Mouse (Mus musculus) heart, postnatal 0 days (tissue): ENCODE results near the gene Cdc14a. TPM values are rescaled to one million over a fixed set of nuclear protein-coding genes. Genes with fewer than 3 reads are reported as not detected.

Experiments
- ATAC-seq: fragments of 200-750 bp; cut with Nextera tagmentation; 2 replicates; pipeline ENCODE4 v1.8.0; 2017; ENCODE audit warnings: low read depth, moderate number of reproducible peaks, moderate library complexity; ENCODE audit not compliant: insufficient read depth
- DNase-seq: peaks from one replicate; pipeline ENCODE4 v3.0.0-alpha.2; 2016; ENCODE audit warnings: low spot score
- H3K27ac ChIP-seq: fragments of 300-500 bp; sonication (generic); 2 replicates; pipeline ENCODE4 v1.5.1; 2014; ENCODE audit warnings: low read depth, mild to moderate bottlenecking
- H3K27me3 ChIP-seq: fragments of 300-500 bp; sonication (generic); 2 replicates; pipeline ENCODE4 v1.6.1; 2014; ENCODE audit warnings: low read length, mixed read lengths; ENCODE audit not compliant: control insufficient read depth, insufficient read depth
- H3K36me3 ChIP-seq: fragments of 300-500 bp; sonication (generic); replicated peaks from 2 replicates; pipeline ENCODE4 v1.6.1; 2014; ENCODE audit warnings: low read length, mixed read lengths; ENCODE audit not compliant: control insufficient read depth, insufficient read depth
- H3K4me1 ChIP-seq: fragments of 300-500 bp; sonication (generic); 2 replicates; pipeline ENCODE4 v1.6.1; 2014; ENCODE audit warnings: antibody characterized with exemption; ENCODE audit not compliant: control insufficient read depth, insufficient read depth
- H3K4me2 ChIP-seq: fragments of 300-500 bp; sonication (generic); 2 replicates; pipeline ENCODE4 v1.6.1; 2014; ENCODE audit warnings: low read depth, mild to moderate bottlenecking, low read length, moderate library complexity
- H3K4me3 ChIP-seq: fragments of 300-500 bp; sonication (generic); 2 replicates; pipeline ENCODE4 v1.5.1; 2014; ENCODE audit warnings: low read depth, low read length
- H3K9ac ChIP-seq: fragments of 300-500 bp; sonication (generic); replicated peaks from 2 replicates; pipeline ENCODE4 v1.6.1; 2014; ENCODE audit warnings: low read depth, low read length, mixed read lengths
- H3K9me3 ChIP-seq: fragments of 300-500 bp; sonication (generic); replicated peaks from 2 replicates; pipeline ENCODE4 v1.6.1; 2016; ENCODE audit warnings: low read length; ENCODE audit not compliant: control insufficient read depth
- CTCF ChIP-seq: IDR thresholded peaks from 2 replicates; pipeline ENCODE4 v1.5.1; 2016; ENCODE audit warnings: antibody characterized with exemption, control low read depth, low read depth
- EP300 ChIP-seq: IDR thresholded peaks from 2 replicates; pipeline ENCODE4 v1.6.1; 2016; ENCODE audit warnings: antibody characterized with exemption, low read depth
- WGBS: fragments of 180-500 bp; shearing (Covaris S2); extraction: QIAGEN DNeasy Blood & Tissue Kit; methylation state at CpG from one replicate; pipeline ENCODE4 v1.1.7; 2014; 5-methylcytosine and 5-hydroxymethylcytosine counted together
- polyA plus RNA-seq: library from polyadenylated mRNA; unstranded; fragments of >200 nt; fragmentation: Nextera tagmentation; extraction: Ambion mirVana; gene quantifications from 2 replicates; pipeline ENCODE4 v1.2.1, GENCODE M21; 2015
- total RNA-seq: library from RNA; depleted of rRNA; stranded (reverse); fragments of >200 nt; gene quantifications from 2 replicates; pipeline ENCODE4 v1.2.3, GENCODE M21; 2014; ENCODE audit warnings: low replicate concordance

Gene Cdc14a
- total and polyA plus RNA-seq, 2 experiments from 2014 or later, result 2.5 to 6.1 TPM

DNA sequence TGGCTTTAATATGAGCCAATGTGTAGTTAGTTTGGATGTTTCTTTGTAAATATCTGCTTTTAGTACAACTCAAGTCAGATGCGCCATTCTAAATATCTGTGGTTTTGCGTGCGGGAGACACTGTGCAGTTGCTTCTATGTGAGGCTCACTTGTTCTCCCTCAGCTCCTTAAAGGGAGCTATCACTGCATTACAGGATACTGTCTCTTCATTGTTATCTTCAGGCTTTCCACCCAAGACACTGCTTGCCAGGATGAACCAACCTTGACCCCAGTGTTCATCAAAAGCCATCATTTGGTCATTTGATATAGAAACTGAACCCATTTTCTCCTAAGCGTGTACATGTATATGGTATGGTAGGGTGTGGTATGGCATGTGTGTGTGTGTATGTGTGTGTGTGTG lies 113.2 kb downstream of the Cdc14a start:
- Histone ChIP-seq H3K9me3 (no peaks in the 10 kb centered on the region), H3K4me1 (peaks cover 6% of the 10 kb centered on the region; the same call in 1 of the 2 replicates), H3K4me3 (no peak overlapping the region), H3K27me3 (no peaks in the 10 kb centered on the region), H3K27ac (no peak overlapping the region), H3K36me3 (no peaks in the 10 kb centered on the region; the same call in 1 of the 2 replicates), H3K9ac (no peak overlapping the region), H3K4me2 (no peak overlapping the region)
- ATAC-seq, result no peak
- TF ChIP-seq EP300, result no peak
- TF ChIP-seq CTCF, result no peak
- WGBS, result 87% methylated on average over 4 of the region's 4 CpGs
- no peak for DNase-seq

DNA sequence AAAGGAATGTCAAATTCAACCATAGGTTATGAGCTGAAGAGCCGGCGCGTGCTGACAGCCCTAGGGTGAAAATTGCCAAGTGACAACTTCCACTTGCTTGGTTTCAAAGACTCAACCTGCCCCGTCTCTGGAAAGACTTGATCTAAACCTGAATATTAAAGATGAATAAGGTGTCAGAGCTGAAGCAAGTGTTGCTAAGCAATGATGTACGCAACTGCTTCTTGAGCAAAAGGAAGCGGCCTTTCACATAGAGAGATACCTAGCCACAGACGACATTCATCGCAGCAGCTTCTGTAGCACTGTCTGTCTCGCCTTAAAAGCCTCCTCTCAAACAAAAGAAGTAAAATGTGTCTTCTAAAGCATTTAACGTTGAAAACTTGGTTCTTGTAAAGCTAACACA lies 113.8 kb downstream of the Cdc14a start:
- Histone ChIP-seq H3K36me3 (no peaks in the 10 kb centered on the region; the same call in 1 of the 2 replicates), H3K4me2 (no peak overlapping the region), H3K27ac (no peak overlapping the region), H3K4me1 (peaks cover 6% of the 10 kb centered on the region; the same call in 1 of the 2 replicates), H3K27me3 (no peaks in the 10 kb centered on the region), H3K9me3 (no peaks in the 10 kb centered on the region), H3K4me3 (no peak overlapping the region), H3K9ac (no peak overlapping the region)
- TF ChIP-seq EP300, result no peak
- TF ChIP-seq CTCF, result no peak
- DNase-seq, result no peak
- ATAC-seq, result no peak
- WGBS, result 87% methylated on average over 10 of the region's 10 CpGs

DNA sequence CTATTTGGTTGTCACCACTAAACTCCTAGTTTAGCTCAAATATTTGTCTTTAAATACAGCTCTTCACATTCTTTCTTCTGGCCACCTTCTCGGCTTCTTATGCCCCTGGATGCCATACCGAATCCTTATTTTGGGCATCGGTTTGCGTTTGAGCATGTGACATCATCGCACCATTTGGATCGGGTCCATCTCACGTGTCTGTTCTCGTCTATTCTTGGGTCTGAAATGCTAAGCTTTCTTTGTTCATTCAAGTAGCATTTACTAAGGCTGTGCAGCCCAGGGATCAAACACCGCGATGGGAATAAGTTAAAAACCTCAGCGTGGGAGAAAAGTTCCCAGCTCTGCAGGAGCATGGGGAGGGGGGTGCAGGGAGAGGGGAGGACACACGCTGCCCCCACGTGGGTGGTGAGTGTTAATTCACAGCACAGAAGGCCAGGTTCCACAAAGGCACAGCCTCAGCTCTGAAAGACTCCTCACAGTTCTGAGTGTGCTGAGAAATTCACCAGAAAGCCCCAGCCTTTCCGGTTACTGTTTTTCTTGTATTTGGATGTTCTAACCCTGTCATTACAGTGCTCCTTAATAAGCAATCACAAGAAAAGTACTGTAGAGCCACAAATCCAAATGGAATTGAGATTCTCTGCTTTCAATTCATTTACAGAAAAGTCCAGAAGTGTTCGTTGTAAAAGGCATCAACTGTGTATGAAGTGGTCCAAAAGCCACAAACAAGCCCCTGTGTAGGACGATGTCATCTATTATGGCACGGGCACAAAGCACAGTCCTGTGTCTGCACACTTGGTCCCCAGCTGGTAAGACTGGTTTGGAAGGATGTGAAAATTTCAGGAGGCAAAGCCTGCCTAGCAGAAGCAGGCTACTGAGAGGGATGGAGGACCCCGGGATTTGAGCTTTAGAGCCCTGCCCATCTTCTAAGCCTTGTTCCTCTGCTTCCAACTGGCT lies 118.8 kb downstream of the Cdc14a start:
- ATAC-seq, result no peak
- no peaks in the 10 kb centered on the region for H3K9me3 ChIP-seq
- no peak for TF ChIP-seq EP300
- 0 out of 2 replicates have a peak, but pooled peaks have one; percentile 7 for TF ChIP-seq CTCF
- H3K4me2 ChIP-seq, result no peak overlapping the region
- no peak overlapping the region for H3K27ac ChIP-seq
- no peak overlapping the region for H3K9ac ChIP-seq
- H3K27me3 ChIP-seq, result no peaks in the 10 kb centered on the region
- H3K36me3 ChIP-seq, result 0 out of 2 replicates have a peak, but pooled peaks cover 4% of the 10 kb centered on the region
- H3K4me3 ChIP-seq, result no peak overlapping the region
- 71% methylated on average over 18 of the region's 18 CpGs for WGBS
- DNase-seq, result no peak
- H3K4me1 ChIP-seq, result peaks cover 6% of the 10 kb centered on the region; the same call in 1 of the 2 replicates

DNA sequence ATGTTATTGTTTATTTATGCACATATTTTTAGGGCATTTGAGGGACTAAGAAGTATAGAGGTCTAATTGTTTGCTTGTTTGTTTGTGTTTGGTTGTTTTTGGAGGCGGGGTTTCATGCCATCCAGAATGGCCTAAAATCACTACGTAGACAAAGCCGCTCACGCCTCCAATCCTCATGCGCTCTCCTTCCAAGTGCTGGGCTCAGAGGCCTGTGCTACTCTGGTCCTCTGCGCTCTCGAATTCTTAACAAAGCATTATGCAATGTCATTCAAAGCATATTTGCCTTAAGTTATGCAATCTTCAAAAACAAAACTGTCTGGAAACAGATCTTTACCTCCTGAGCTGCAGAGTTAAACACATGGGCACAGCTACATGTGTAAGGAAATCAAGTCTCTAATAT lies 121.3 kb downstream of the Cdc14a start:
- Histone ChIP-seq H3K9ac (no peak overlapping the region), H3K9me3 (no peaks in the 10 kb centered on the region), H3K4me2 (no peak overlapping the region), H3K36me3 (0 out of 2 replicates have a peak, but pooled peaks cover 4% of the 10 kb centered on the region), H3K4me1 (peaks cover 3% of the 10 kb centered on the region; the same call in 1 of the 2 replicates), H3K27ac (no peak overlapping the region), H3K27me3 (no peaks in the 10 kb centered on the region), H3K4me3 (no peak overlapping the region)
- DNase-seq (no peak), ATAC-seq (no peak)
- WGBS, result 96% methylated on average over 7 of the region's 7 CpGs
- no peak for TF ChIP-seq EP300
- TF ChIP-seq CTCF, result no peak

DNA sequence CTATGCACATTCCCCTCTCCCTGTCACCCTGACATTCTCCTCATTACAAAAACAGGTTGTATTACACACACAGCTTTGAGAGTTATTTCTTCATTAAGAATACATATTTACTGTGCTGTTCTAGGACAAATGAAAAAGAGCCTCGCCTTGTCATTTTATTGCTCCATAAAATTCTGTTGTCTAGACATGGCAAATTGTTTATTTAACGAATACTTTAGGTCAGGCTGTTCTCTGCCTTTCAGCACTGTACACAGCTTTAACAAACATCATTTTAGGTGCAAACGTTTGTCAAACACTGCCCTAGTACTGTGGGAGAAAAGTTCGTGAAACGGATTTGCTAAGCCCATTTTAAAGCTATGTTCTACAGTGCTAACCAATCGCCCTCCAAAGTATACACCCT lies 122.1 kb downstream of the Cdc14a start:
- Histone ChIP-seq H3K27ac (no peak overlapping the region), H3K4me3 (no peak overlapping the region), H3K4me1 (no peaks in the 10 kb centered on the region), H3K9ac (no peak overlapping the region), H3K4me2 (no peak overlapping the region), H3K27me3 (no peaks in the 10 kb centered on the region), H3K9me3 (no peaks in the 10 kb centered on the region), H3K36me3 (0 out of 2 replicates have a peak, but pooled peaks cover 4% of the 10 kb centered on the region)
- TF ChIP-seq CTCF, result no peak
- TF ChIP-seq EP300, result no peak
- no peak for ATAC-seq
- DNase-seq, result no peak
- 81% methylated on average over 6 of the region's 6 CpGs for WGBS

DNA sequence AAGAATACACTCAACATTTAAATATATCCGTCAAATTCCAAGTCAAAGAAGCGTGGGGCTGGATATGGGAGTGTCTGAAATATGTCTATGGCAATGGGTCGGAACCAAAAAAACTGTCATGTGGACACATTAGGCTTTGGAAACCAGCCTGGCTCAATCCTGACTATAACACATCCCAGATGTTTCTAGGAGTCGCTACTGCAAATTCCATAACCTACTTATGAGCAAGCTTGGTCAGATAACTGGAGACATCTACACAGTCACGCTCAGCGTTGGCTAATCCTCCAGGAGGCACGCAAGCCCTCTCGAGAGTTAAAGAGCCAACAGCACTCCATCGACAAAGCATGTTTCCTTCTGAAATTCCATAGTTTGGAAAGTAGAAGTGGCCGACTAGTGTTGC lies 125.1 kb downstream of the Cdc14a start:
- H3K27me3 ChIP-seq, result no peaks in the 10 kb centered on the region
- no peaks in the 10 kb centered on the region for H3K4me1 ChIP-seq
- DNase-seq, result no peak
- ATAC-seq, result no peak
- WGBS, result 83% methylated on average over 10 of the region's 10 CpGs
- H3K9me3 ChIP-seq, result no peaks in the 10 kb centered on the region
- no peak overlapping the region for H3K4me2 ChIP-seq
- H3K27ac ChIP-seq, result no peak overlapping the region
- no peak overlapping the region for H3K9ac ChIP-seq
- TF ChIP-seq EP300, result no peak
- TF ChIP-seq CTCF, result no peak
- peaks cover 13% of the 10 kb centered on the region; the same call in 1 of the 2 replicates for H3K36me3 ChIP-seq
- no peak overlapping the region for H3K4me3 ChIP-seq
